Mouse (Mus musculus) lung, postnatal 0 days (tissue): ENCODE data around the gene Casp3. TPM values are rescaled to one million over a fixed set of nuclear protein-coding genes. Genes with fewer than 3 reads are reported as not detected.

ENCODE experiments used
- ATAC-seq: fragments of 200-750 bp; cut with Nextera tagmentation; 2 replicates; pipeline ENCODE4 v1.8.0; 2017; ENCODE audit warnings: moderate library complexity
- DNase-seq: peaks from one replicate; pipeline ENCODE4 v3.0.0-alpha.2; 2016; ENCODE audit warnings: low spot score
- H3K27ac ChIP-seq: fragments of 300-500 bp; sonication (generic); 2 replicates; pipeline ENCODE4 v1.5.1; 2014; ENCODE audit warnings: antibody characterized with exemption, mild to moderate bottlenecking, low read length, mixed read lengths
- H3K27me3 ChIP-seq: fragments of 300-500 bp; sonication (generic); replicated peaks from 2 replicates; pipeline ENCODE4 v1.6.1; 2014; ENCODE audit warnings: low read length, mixed read lengths; ENCODE audit not compliant: insufficient read depth
- H3K36me3 ChIP-seq: fragments of 300-500 bp; sonication (generic); 2 replicates; pipeline ENCODE4 v1.6.1; 2014; ENCODE audit warnings: low read length, mixed read lengths; ENCODE audit not compliant: insufficient read depth
- H3K4me1 ChIP-seq: fragments of 300-500 bp; sonication (generic); 2 replicates; pipeline ENCODE4 v1.6.1; 2014; ENCODE audit warnings: antibody characterized with exemption, low read depth, low read length, mixed read lengths; ENCODE audit not compliant: insufficient read depth
- H3K4me2 ChIP-seq: fragments of 300-500 bp; sonication (generic); replicated peaks from 2 replicates; pipeline ENCODE4 v1.6.1; 2014; ENCODE audit warnings: low read depth, mild to moderate bottlenecking, low read length, moderate library complexity, mixed read lengths
- H3K4me3 ChIP-seq: fragments of 300-500 bp; sonication (generic); 2 replicates; pipeline ENCODE4 v1.5.1; 2014; ENCODE audit warnings: low read depth, low read length
- H3K9ac ChIP-seq: fragments of 300-500 bp; sonication (generic); replicated peaks from 2 replicates; pipeline ENCODE4 v1.6.1; 2014; ENCODE audit warnings: low read depth, mild to moderate bottlenecking
- H3K9me3 ChIP-seq: fragments of 300-500 bp; sonication (generic); 2 replicates; pipeline ENCODE4 v1.6.1; 2016; ENCODE audit warnings: low read length, mixed read lengths
- CTCF ChIP-seq: IDR thresholded peaks from 2 replicates; pipeline ENCODE4 v1.5.1; 2016; ENCODE audit warnings: antibody characterized with exemption, mild to moderate bottlenecking
- EP300 ChIP-seq: IDR thresholded peaks from 2 replicates; pipeline ENCODE4 v1.6.1; 2016; ENCODE audit warnings: antibody characterized with exemption, mild to moderate bottlenecking, control low read depth
- WGBS: fragments of 180-500 bp; shearing (Covaris S2); extraction: QIAGEN DNeasy Blood & Tissue Kit; methylation state at CpG from one replicate; pipeline ENCODE4 v1.1.7; 2014; 5-methylcytosine and 5-hydroxymethylcytosine counted together
- polyA plus RNA-seq: library from polyadenylated mRNA; unstranded; fragments of >200 nt; fragmentation: Nextera tagmentation; extraction: Ambion mirVana; gene quantifications from 2 replicates; pipeline ENCODE4 v1.2.1, GENCODE M21; 2015

Gene Casp3
- polyA plus RNA-seq, 1 experiment from 2014 or later, result 27.6 TPM

DNA sequence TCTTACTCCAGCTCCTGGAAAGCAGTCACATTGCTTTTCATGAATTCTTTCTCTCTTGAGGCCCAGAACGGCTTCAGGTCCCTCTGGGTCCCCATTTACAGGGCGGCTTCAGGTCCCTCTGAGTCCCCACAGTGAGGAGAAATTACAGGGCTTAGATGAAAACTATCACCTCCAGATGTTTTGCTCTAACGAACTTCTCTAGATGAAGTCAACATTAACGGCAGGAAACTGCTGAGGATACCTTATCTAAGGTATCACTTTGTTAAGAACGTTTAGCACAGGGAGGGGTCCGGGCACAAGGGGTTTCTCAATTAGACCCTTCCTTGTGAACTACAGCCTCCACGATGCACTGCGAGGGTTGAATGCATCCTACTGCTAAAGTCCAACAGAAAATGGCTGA lies 1.2 kb upstream of the Casp3 start:
- no peaks in the 10 kb centered on the region for H3K9me3 ChIP-seq
- 82% methylated on average over 8 of the region's 8 CpGs for whole genome bisulfite sequencing

DNA sequence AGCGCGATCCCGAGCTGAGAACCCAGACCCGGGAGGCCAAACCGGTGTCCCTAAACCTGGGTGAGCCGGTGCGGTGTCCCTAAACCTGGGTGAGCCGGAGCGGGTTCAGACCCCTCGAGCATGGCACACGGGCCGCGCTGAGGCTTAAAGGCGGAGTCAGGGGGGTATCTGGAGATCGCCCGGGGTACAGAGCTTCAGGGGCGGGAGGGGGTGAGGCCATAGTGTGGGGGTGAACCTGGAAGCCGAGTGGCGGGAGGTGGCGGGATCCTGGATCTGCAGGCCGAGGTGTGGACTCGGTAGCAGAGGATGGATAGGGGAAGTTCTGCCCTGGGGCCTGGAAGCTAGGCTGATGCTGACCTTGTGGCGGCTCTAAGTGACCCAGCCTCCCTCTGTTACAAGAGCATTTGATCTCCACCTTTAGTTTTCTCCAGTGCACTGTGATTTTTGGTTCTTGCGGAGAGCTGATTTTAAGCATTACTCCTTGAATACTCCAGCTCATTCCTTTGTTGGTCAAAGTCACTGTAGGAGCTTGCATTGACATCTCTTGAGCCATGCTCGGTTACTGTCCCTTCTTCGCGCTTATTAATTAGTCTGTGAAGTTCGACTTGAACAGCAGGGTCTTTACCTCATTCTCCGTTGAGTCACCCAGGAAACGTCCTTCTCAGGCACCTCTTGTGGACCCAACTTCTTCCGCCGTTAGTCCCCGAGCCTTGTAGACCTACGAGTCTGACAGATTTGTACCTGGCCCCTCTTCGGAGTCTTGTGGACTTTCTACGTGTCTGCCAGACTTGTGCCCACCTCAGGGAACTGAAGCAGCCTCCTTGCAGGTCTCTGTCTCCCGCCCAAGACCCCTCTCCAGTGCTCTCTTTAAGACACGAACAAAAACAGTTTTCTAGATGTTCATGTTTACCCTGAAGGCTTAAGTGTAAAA lies 864 bp downstream of the Casp3 start:
- H3K4me2 ChIP-seq, result peak overlapping the region; percentile 94
- peak; percentile 9; the same call in 1 of the 2 replicates for ATAC-seq
- peak; percentile 54 for DNase-seq
- no peaks in the 10 kb centered on the region for H3K36me3 ChIP-seq
- peak overlapping the region; percentile 84 for H3K27ac ChIP-seq
- H3K4me1 ChIP-seq, result peaks cover 4% of the 10 kb centered on the region; the same call in 1 of the 2 replicates
- peak overlapping the region; percentile 77 for H3K4me3 ChIP-seq
- peak overlapping the region; percentile 62 for H3K9ac ChIP-seq
- TF ChIP-seq EP300 (no peak), CTCF (no peak)
- no peaks in the 10 kb centered on the region for H3K9me3 ChIP-seq
- under 1% methylated on average over 38 of the region's 38 CpGs for WGBS
- no peaks in the 10 kb centered on the region for H3K27me3 ChIP-seq

More for the DNA sequence above, 1.2 kb upstream of the Casp3 start:
- Histone ChIP-seq H3K9ac (no peak overlapping the region), H3K27me3 (no peaks in the 10 kb centered on the region), H3K4me1 (peaks cover 4% of the 10 kb centered on the region; the same call in 1 of the 2 replicates), H3K36me3 (peaks cover 3% of the 10 kb centered on the region; the same call in 1 of the 2 replicates), H3K27ac (no peak overlapping the region), H3K4me3 (no peak overlapping the region), H3K4me2 (no peak overlapping the region)
- ATAC-seq (no peak), DNase-seq (no peak)
- no peak for TF ChIP-seq CTCF
- no peak for TF ChIP-seq EP300

DNA sequence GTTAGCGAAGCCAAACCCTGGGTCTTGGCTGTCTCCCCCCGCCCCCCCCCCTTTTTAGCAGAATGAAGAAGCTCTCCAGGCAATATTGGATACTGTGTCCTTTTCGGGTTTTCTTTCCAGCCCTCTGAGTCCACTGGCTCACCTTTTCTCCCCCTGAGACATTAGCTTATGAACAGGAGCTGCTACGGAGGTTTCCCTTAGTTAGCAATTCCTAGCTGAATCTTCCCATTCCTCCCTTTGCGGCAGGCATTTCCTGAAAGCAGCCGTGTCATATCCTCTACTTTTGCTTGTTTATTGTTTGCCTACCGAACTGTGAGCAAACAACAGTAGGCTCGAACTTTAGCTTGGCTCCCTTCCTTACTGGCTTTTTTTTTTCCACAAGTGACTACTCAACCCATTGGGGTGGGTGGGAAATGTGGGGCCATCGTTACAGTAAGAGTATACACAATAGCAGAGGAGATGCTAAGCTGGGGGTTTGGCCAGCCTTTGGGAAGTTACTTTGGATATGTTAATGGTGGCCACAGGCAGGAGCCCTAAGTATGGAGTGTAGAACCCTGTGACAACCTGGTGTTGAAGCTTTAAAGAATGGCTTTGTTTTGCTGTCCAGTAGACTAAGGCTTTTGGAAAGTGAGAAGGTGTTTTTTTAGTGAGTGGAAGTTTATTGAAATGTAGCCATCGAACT lies 1.7 kb downstream of the Casp3 start:
- Histone ChIP-seq H3K27me3 (no peaks in the 10 kb centered on the region), H3K27ac (no peak overlapping the region), H3K9me3 (no peaks in the 10 kb centered on the region), H3K36me3 (no peaks in the 10 kb centered on the region), H3K4me2 (peak overlapping the region; percentile 94), H3K9ac (peak overlapping the region; percentile 16; the same call in 1 of the 2 replicates), H3K4me1 (peaks cover 4% of the 10 kb centered on the region; the same call in 1 of the 2 replicates), H3K4me3 (peak overlapping the region; percentile 77)
- 6% methylated on average over 9 of the region's 10 CpGs for WGBS
- no peak for TF ChIP-seq EP300
- TF ChIP-seq CTCF, result no peak
- ATAC-seq, result no peak
- peak; percentile 38 for DNase-seq

DNA sequence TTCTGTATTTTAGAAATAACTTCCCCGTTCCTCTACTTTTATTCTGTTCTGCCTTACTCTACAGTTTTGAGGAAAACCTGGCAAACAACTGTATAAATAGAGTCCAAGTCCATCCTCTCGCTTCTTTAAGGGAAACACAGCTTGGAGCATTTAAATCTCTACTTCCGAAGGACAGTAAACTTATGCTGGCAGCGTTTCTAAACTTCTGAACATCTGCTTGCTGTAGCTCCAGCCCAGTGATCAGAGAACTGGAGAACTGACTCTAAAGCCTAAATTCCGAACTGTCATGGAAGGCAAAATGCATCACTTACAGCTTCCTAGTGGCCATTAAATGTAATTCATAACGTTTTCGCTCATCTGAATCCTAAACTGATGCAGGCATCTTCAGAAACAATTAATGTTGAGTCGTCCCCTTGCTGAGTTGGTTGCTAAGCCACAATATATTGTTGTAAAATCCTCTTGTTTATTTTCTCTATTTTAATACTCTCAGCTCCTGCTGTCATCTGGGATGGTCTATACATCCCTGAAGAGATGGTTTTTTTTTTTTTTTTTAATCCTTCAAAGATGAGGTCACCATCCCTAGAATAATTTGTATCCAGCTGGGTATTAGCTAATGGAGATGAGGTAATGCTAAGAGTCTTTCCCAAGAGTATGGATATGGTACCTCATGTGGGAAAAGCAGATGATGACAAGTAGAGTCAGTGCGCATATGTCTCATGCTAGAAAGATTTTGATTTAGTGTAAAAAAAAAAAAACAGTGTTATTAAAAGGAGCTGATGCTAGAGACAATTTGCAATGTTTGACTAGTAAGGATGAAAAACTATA lies 5.6 kb downstream of the Casp3 start:
- Histone ChIP-seq H3K27me3 (no peaks in the 10 kb centered on the region), H3K4me2 (no peak overlapping the region), H3K36me3 (no peaks in the 10 kb centered on the region), H3K9me3 (no peaks in the 10 kb centered on the region), H3K9ac (no peak overlapping the region), H3K27ac (no peak overlapping the region), H3K4me3 (no peak overlapping the region), H3K4me1 (peaks cover 4% of the 10 kb centered on the region; the same call in 1 of the 2 replicates)
- ATAC-seq (peak; percentile 32), DNase-seq (peak; percentile 61)
- TF ChIP-seq CTCF (peak; percentile 26; the same call in 1 of the 2 replicates), EP300 (no peak)
- WGBS, result 65% methylated on average over 9 of the region's 9 CpGs

DNA sequence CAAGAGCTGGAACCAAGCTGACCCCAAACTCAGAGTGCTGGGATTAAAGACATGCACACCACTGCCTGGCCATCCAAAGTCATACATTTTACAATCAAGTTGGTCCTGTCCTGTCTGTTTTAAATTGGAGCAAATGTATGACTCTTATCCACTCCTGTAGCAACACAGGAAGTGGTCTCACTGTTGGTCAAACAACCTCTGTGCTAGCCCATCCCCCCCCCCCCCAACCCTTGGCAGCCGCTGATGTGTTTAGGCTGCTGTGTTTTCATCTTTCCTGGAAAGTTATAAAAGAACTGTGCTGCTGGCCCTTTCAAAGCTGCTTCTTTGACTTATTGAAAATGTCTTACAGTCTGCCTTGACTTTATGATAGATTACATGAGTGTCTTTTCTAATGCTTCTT lies 8.1 kb downstream of the Casp3 start:
- Histone ChIP-seq H3K27ac (no peak overlapping the region), H3K9me3 (no peaks in the 10 kb centered on the region), H3K4me1 (no peaks in the 10 kb centered on the region), H3K27me3 (no peaks in the 10 kb centered on the region), H3K36me3 (no peaks in the 10 kb centered on the region), H3K4me2 (no peak overlapping the region), H3K9ac (no peak overlapping the region), H3K4me3 (no peak overlapping the region)
- ATAC-seq, result peak; percentile 58
- DNase-seq, result peak; percentile 53
- TF ChIP-seq CTCF, result no peak
- no peak for TF ChIP-seq EP300
- 15% methylated on average over 1 of the region's 1 CpGs for WGBS
